Mouse (Mus musculus): ENCODE data around the gene Rcan3. TPM values are rescaled to one million over a fixed set of nuclear protein-coding genes. Genes with fewer than 3 reads are reported as not detected.

Rcan3 gene
- 10.1 and 10.4 TPM in 2 replicates for polyA plus RNA-seq (2014; fragmentation: Nextera tagmentation; extraction: Ambion mirVana)

- no peaks in the 10 kb centered on the region for H3K27me3 ChIP-seq (ENCODE audit: control insufficient read depth, insufficient read depth, low read length)
- H3K27ac ChIP-seq (ENCODE audit: low read depth, low read length) = peak within 1 kb of the TSS; percentile 54
- peak within 1 kb of the TSS; percentile 73 for H3K9ac ChIP-seq (ENCODE audit: low read depth, low read length)
- H3K36me3 ChIP-seq (ENCODE audit: control insufficient read depth, insufficient read depth, low read length) = no peaks in the 10 kb centered on the region
- under 1% methylated on average over 71 of the region's 79 CpGs for WGBS (ENCODE audit: insufficient replicate concordance)
- no peaks in the 10 kb centered on the region; the same call in 1 of the 2 replicates for H3K4me1 ChIP-seq (ENCODE audit: control insufficient read depth, insufficient read depth, low read length)
- peak within 1 kb of the TSS; percentile 90 for H3K4me2 ChIP-seq
- peak; percentile 75 for ATAC-seq (replicated peaks; ENCODE audit: insufficient number of reproducible peaks, low FRiP score, low TSS enrichment)
- H3K9me3 ChIP-seq (replicated peaks; ENCODE audit: control insufficient read depth, low read length) = no peaks in the 10 kb centered on the region
- H3K4me3 ChIP-seq (ENCODE audit: low read depth, low read length) = peak within 1 kb of the TSS; percentile 67
These were observed at the start of gene Rcan3 for GRCm38 (mm10) chr4:135433443-135434394. Gene Rcan3, minus strand, starts transcription at chr4:135433853.

DNA sequence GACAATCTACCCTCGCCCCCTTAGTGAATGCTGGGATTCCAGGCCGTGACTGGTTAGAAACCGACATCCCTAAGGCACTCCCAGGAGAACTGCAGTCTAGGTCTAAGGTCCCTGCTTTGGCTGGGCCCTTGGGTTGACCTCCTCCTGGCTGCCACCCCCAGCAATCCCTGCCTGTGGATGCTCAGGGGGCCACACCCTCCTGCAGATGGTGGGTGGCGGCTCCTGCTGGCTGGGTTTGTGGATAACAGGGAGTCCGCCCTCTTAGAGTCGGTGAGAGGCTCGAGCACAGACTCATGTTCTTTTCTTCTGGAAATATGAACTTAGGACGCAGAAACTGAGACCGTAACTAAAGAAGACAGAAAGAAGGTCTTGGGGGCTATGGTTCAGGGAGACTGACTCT lies 46.7 kb upstream of the Rcan3 start:
- H3K4me2 ChIP-seq = no peak overlapping the region
- H3K27me3 ChIP-seq (ENCODE audit: control insufficient read depth, insufficient read depth, low read length) = peaks cover 3% of the 10 kb centered on the region; the same call in 1 of the 2 replicates
- WGBS (ENCODE audit: insufficient replicate concordance) = 70% methylated on average over 9 of the region's 9 CpGs
- no peaks in the 10 kb centered on the region for H3K4me1 ChIP-seq (ENCODE audit: control insufficient read depth, insufficient read depth, low read length)
- no peaks in the 10 kb centered on the region for H3K36me3 ChIP-seq (ENCODE audit: control insufficient read depth, insufficient read depth, low read length)
- H3K4me3 ChIP-seq (ENCODE audit: low read depth, low read length) = no peak overlapping the region
- no peak overlapping the region for H3K27ac ChIP-seq (ENCODE audit: low read depth, low read length)
- no peaks in the 10 kb centered on the region for H3K9me3 ChIP-seq (replicated peaks; ENCODE audit: control insufficient read depth, low read length)
- no peak overlapping the region for H3K9ac ChIP-seq (ENCODE audit: low read depth, low read length)
- ATAC-seq (replicated peaks; ENCODE audit: insufficient number of reproducible peaks, low FRiP score, low TSS enrichment) = 0 out of 2 replicates have a peak, but pooled peaks have one; percentile 31

DNA sequence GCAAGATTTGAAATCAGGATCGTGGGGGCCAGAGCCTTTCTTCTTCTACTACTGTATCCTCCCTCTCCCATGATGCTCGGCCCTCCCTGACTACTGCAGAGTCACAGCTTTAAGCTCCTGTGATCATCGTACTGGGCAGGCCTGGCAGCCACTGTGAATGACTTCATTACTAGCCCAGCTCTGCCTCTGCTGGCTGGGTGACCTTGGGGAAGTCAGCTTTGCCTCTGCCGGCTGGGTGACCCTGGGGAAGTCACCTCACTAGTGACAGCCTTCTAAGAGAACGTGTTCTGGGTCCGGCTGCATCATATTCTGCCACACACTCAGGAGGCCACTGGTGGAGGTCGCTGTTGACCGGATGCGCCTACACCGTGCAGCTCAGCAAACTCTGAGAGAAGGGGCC lies 44.2 kb upstream of the Rcan3 start:
- Histone ChIP-seq H3K4me1 (ENCODE audit: control insufficient read depth, insufficient read depth, low read length) (no peaks in the 10 kb centered on the region), H3K4me3 (ENCODE audit: low read depth, low read length) (no peak overlapping the region), H3K9me3 (replicated peaks; ENCODE audit: control insufficient read depth, low read length) (no peaks in the 10 kb centered on the region), H3K36me3 (ENCODE audit: control insufficient read depth, insufficient read depth, low read length) (no peaks in the 10 kb centered on the region), H3K4me2 (no peak overlapping the region), H3K9ac (ENCODE audit: low read depth, low read length) (no peak overlapping the region), H3K27ac (ENCODE audit: low read depth, low read length) (no peak overlapping the region), H3K27me3 (ENCODE audit: control insufficient read depth, insufficient read depth, low read length) (peaks cover 3% of the 10 kb centered on the region; the same call in 1 of the 2 replicates)
- ATAC-seq (replicated peaks; ENCODE audit: insufficient number of reproducible peaks, low FRiP score, low TSS enrichment) = no peak
- WGBS (ENCODE audit: insufficient replicate concordance) = 78% methylated on average over 10 of the region's 10 CpGs

GRCm38 (mm10) chr4:135463406-135463805 lies 29.8 kb upstream of the Rcan3 start:
- ATAC-seq (replicated peaks; ENCODE audit: insufficient number of reproducible peaks, low FRiP score, low TSS enrichment) = no peak
- H3K36me3 ChIP-seq (ENCODE audit: control insufficient read depth, insufficient read depth, low read length) = peaks cover 2% of the 10 kb centered on the region; the same call in 1 of the 2 replicates
- no peak overlapping the region for H3K4me2 ChIP-seq
- H3K4me3 ChIP-seq (ENCODE audit: low read depth, low read length) = no peak overlapping the region
- H3K9me3 ChIP-seq (replicated peaks; ENCODE audit: control insufficient read depth, low read length) = no peaks in the 10 kb centered on the region
- H3K9ac ChIP-seq (ENCODE audit: low read depth, low read length) = no peak overlapping the region
- no peaks in the 10 kb centered on the region for H3K27me3 ChIP-seq (ENCODE audit: control insufficient read depth, insufficient read depth, low read length)
- H3K27ac ChIP-seq (ENCODE audit: low read depth, low read length) = no peak overlapping the region
- 84% methylated on average over 11 of the region's 11 CpGs for WGBS (ENCODE audit: insufficient replicate concordance)
- H3K4me1 ChIP-seq (ENCODE audit: control insufficient read depth, insufficient read depth, low read length) = no peaks in the 10 kb centered on the region

GRCm38 (mm10) chr4:135453572-135453971 lies 19.9 kb upstream of the Rcan3 start:
- Histone ChIP-seq H3K9me3 (replicated peaks; ENCODE audit: control insufficient read depth, low read length) (no peaks in the 10 kb centered on the region), H3K4me2 (no peak overlapping the region), H3K4me1 (ENCODE audit: control insufficient read depth, insufficient read depth, low read length) (peaks cover 14% of the 10 kb centered on the region), H3K27ac (ENCODE audit: low read depth, low read length) (0 out of 2 replicates have a peak overlapping the region, but pooled peaks have one; percentile 15), H3K36me3 (ENCODE audit: control insufficient read depth, insufficient read depth, low read length) (no peaks in the 10 kb centered on the region), H3K4me3 (ENCODE audit: low read depth, low read length) (no peak overlapping the region), H3K27me3 (ENCODE audit: control insufficient read depth, insufficient read depth, low read length) (no peaks in the 10 kb centered on the region), H3K9ac (ENCODE audit: low read depth, low read length) (no peak overlapping the region)
- ATAC-seq (replicated peaks; ENCODE audit: insufficient number of reproducible peaks, low FRiP score, low TSS enrichment) = no peak
- WGBS (ENCODE audit: insufficient replicate concordance) = 77% methylated on average over 12 of the region's 12 CpGs

GRCm38 (mm10) chr4:135453164-135453563 lies 19.5 kb upstream of the Rcan3 start:
- no peaks in the 10 kb centered on the region for H3K9me3 ChIP-seq (replicated peaks; ENCODE audit: control insufficient read depth, low read length)
- peaks cover 14% of the 10 kb centered on the region for H3K4me1 ChIP-seq (ENCODE audit: control insufficient read depth, insufficient read depth, low read length)
- ATAC-seq (replicated peaks; ENCODE audit: insufficient number of reproducible peaks, low FRiP score, low TSS enrichment) = no peak
- no peaks in the 10 kb centered on the region for H3K36me3 ChIP-seq (ENCODE audit: control insufficient read depth, insufficient read depth, low read length)
- no peaks in the 10 kb centered on the region for H3K27me3 ChIP-seq (ENCODE audit: control insufficient read depth, insufficient read depth, low read length)
- H3K27ac ChIP-seq (ENCODE audit: low read depth, low read length) = 0 out of 2 replicates have a peak overlapping the region, but pooled peaks have one; percentile 15
- WGBS (ENCODE audit: insufficient replicate concordance) = 64% methylated on average over 6 of the region's 6 CpGs
- no peak overlapping the region for H3K9ac ChIP-seq (ENCODE audit: low read depth, low read length)
- no peak overlapping the region for H3K4me2 ChIP-seq
- no peak overlapping the region for H3K4me3 ChIP-seq (ENCODE audit: low read depth, low read length)

DNA sequence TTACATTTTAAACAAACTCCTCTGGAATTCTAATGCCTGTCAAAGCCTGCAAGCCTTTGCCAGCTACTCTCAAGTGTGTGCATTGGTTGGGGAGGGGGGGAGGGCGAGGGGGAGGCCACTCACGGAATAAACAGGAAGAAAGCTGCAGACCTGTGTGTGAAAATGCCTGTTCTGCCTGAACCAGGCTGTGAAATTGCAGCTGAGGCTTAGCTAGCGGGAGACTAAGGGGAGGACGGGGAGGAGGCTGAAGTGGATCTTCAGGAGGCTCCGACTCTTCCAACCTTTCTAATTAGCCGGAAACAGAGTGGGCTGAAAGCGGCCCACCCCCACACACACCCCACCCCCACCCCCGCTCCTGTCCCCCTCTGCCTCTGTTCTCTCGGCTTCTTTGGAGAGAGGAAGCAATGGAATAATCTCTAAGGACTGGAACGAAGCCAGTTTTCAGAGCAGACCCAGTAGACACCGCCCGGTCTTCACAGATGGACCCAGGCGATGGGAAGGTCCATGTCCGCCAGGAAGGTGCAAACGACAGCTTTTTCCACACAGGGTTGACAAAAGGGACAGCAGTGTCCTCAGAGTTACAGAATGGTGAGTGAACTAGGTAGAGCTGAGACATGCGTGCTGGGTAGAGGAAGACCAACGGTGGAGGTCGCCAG lies 17.8 kb upstream of the Rcan3 start:
- peak overlapping the region; percentile 52; the same call in 1 of the 2 replicates for H3K9ac ChIP-seq (ENCODE audit: low read depth, low read length)
- H3K4me1 ChIP-seq (ENCODE audit: control insufficient read depth, insufficient read depth, low read length) = peaks cover 14% of the 10 kb centered on the region
- H3K4me2 ChIP-seq = peak overlapping the region; percentile 51
- 0 out of 2 replicates have a peak overlapping the region, but pooled peaks have one; percentile 41 for H3K27ac ChIP-seq (ENCODE audit: low read depth, low read length)
- 45% methylated on average over 17 of the region's 18 CpGs for WGBS (ENCODE audit: insufficient replicate concordance)
- no peak for ATAC-seq (replicated peaks; ENCODE audit: insufficient number of reproducible peaks, low FRiP score, low TSS enrichment)
- H3K4me3 ChIP-seq (ENCODE audit: low read depth, low read length) = no peak overlapping the region
- no peaks in the 10 kb centered on the region for H3K36me3 ChIP-seq (ENCODE audit: control insufficient read depth, insufficient read depth, low read length)
- no peaks in the 10 kb centered on the region for H3K9me3 ChIP-seq (replicated peaks; ENCODE audit: control insufficient read depth, low read length)
- H3K27me3 ChIP-seq (ENCODE audit: control insufficient read depth, insufficient read depth, low read length) = no peaks in the 10 kb centered on the region

DNA sequence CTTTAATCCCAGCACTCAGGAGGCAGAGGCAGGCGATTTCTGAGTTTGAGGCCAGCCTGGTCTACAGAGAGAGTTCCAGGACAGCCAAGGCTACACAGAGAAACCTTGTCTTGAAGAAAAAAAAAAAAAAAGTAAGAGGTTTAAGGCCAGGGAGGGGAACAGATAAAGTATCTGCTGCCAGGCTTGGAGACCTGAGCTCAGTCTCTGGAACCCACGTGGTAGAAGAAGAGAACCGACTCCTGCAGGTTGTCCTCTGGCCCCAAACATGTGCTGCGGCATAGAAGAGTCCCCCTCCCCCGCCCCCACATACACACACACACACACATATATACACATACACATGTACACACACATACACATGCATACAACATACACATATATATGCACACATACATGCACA lies 8.8 kb upstream of the Rcan3 start:
- H3K9me3 ChIP-seq (replicated peaks; ENCODE audit: control insufficient read depth, low read length) = no peaks in the 10 kb centered on the region
- H3K36me3 ChIP-seq (ENCODE audit: control insufficient read depth, insufficient read depth, low read length) = no peaks in the 10 kb centered on the region
- no peak overlapping the region for H3K4me2 ChIP-seq
- H3K27ac ChIP-seq (ENCODE audit: low read depth, low read length) = no peak overlapping the region
- no peaks in the 10 kb centered on the region for H3K27me3 ChIP-seq (ENCODE audit: control insufficient read depth, insufficient read depth, low read length)
- H3K4me3 ChIP-seq (ENCODE audit: low read depth, low read length) = no peak overlapping the region
- ATAC-seq (replicated peaks; ENCODE audit: insufficient number of reproducible peaks, low FRiP score, low TSS enrichment) = no peak
- 0 out of 2 replicates have a peak, but pooled peaks cover 2% of the 10 kb centered on the region for H3K4me1 ChIP-seq (ENCODE audit: control insufficient read depth, insufficient read depth, low read length)
- H3K9ac ChIP-seq (ENCODE audit: low read depth, low read length) = no peak overlapping the region
- WGBS (ENCODE audit: insufficient replicate concordance) = 63% methylated on average over 5 of the region's 5 CpGs
